Mouse (Mus musculus): ENCODE measurements around the gene Ube2s.

Ube2s gene

GRCm38 (mm10) chr7:4776861-4777830, 35.2 kb downstream of the Ube2s start:
- DNase-seq = peak; percentile 29 to 52

GRCm38 (mm10) chr7:4776131-4776530, 36.3 kb downstream of the Ube2s start:
- DNase-seq = no peak

GRCm38 (mm10) chr7:4771202-4771601, 41.2 kb downstream of the Ube2s start, which contains the start of gene Fam71e2:
Gene Fam71e2, minus strand, starts transcription at chr7:4771302.
- no peak for DNase-seq

GRCm38 (mm10) chr7:4764946-4765710, 47.3 kb downstream of the Ube2s start:
- DNase-seq = no peak

- no peak for DNase-seq
These were observed 52.7 kb downstream of the Ube2s start for GRCm38 (mm10) chr7:4759670-4760069.

GRCm38 (mm10) chr7:4752821-4753570, 59.4 kb downstream of the Ube2s start, which contains the start of gene Cox6b2:
Gene Cox6b2, minus strand, starts transcription at chr7:4753094.
- DNase-seq = peak; percentile 83 to 91

- peak; percentile 23 to 44 for DNase-seq
These were observed 60.2 kb downstream of the Ube2s start for GRCm38 (mm10) chr7:4751971-4752820.

GRCm38 (mm10) chr7:4749169-4749568, 63.2 kb downstream of the Ube2s start:
- DNase-seq = no peak

- no peak for DNase-seq
These were observed 64.1 kb downstream of the Ube2s start for GRCm38 (mm10) chr7:4748321-4748720.

- no peak for DNase-seq
These were observed 65.1 kb downstream of the Ube2s start for GRCm38 (mm10) chr7:4747156-4747899.

GRCm38 (mm10) chr7:4746326-4746980, 65.9 kb downstream of the Ube2s start:
- no peak for DNase-seq

- no peak for DNase-seq
These were observed 67.5 kb downstream of the Ube2s start for GRCm38 (mm10) chr7:4744886-4745285.
